Mouse (Mus musculus) forebrain, embryonic 12.5 days (tissue): ENCODE results near the gene Nhej1. TPM values are rescaled to one million over a fixed set of nuclear protein-coding genes. Genes with fewer than 3 reads are reported as not detected.

ENCODE experiments used
- ATAC-seq: fragments of 200-750 bp; cut with Nextera tagmentation; 2 replicates; pipeline ENCODE4 v1.8.0; 2017; ENCODE audit warnings: moderate TSS enrichment; ENCODE audit not compliant: low FRiP score
- H3K27ac ChIP-seq: fragments of 300-500 bp; sonication (generic); 2 replicates; pipeline ENCODE4 v1.5.1; 2016; ENCODE audit warnings: mild to moderate bottlenecking
- H3K27me3 ChIP-seq: fragments of 300-500 bp; sonication (generic); 2 replicates; pipeline ENCODE4 v1.6.1; 2016; ENCODE audit warnings: mild to moderate bottlenecking
- H3K36me3 ChIP-seq: fragments of 300-500 bp; sonication (generic); replicated peaks from 2 replicates; pipeline ENCODE4 v1.6.1; 2016; ENCODE audit warnings: mild to moderate bottlenecking
- H3K4me1 ChIP-seq: fragments of 300-500 bp; sonication (generic); 2 replicates; pipeline ENCODE4 v1.6.1; 2016
- H3K4me2 ChIP-seq: fragments of 300-500 bp; sonication (generic); 2 replicates; pipeline ENCODE4 v1.6.1; 2016; ENCODE audit warnings: mild to moderate bottlenecking, moderate library complexity
- H3K4me3 ChIP-seq: fragments of 300-500 bp; sonication (generic); replicated peaks from 2 replicates; pipeline ENCODE4 v1.5.1; 2016; ENCODE audit warnings: mild to moderate bottlenecking
- H3K9ac ChIP-seq: fragments of 300-500 bp; sonication (generic); 2 replicates; pipeline ENCODE4 v1.6.1; 2016; ENCODE audit warnings: mild to moderate bottlenecking
- H3K9me3 ChIP-seq: fragments of 300-500 bp; sonication (generic); 2 replicates; pipeline ENCODE4 v1.6.1; 2016
- WGBS: fragments of 180-500 bp; shearing (Covaris S2); methylation state at CpG from one replicate; pipeline ENCODE4 v1.1.7; 2016; 5-methylcytosine and 5-hydroxymethylcytosine counted together
- polyA plus RNA-seq: library from polyadenylated mRNA; unstranded; fragments of >200 nt; fragmentation: Nextera tagmentation; extraction: Ambion mirVana; gene quantifications from 2 replicates; pipeline ENCODE4 v1.2.1, GENCODE M21; 2016

The Nhej1 gene
- polyA plus RNA-seq, 1 experiment from 2014 or later: 10.1 TPM

GRCm38 (mm10) chr1:74941651-74942360 is 183.2 kb downstream of the Nhej1 start:
- Histone ChIP-seq H3K4me3 (no peak overlapping the region), H3K27ac (no peak overlapping the region), H3K9me3 (no peaks in the 10 kb centered on the region), H3K4me2 (no peak overlapping the region), H3K9ac (no peak overlapping the region), H3K4me1 (no peaks in the 10 kb centered on the region), H3K36me3 (no peaks in the 10 kb centered on the region), H3K27me3 (peaks cover 80% of the 10 kb centered on the region)
- no peak for ATAC-seq
- 59% methylated on average over 12 of the region's 12 CpGs for WGBS

DNA sequence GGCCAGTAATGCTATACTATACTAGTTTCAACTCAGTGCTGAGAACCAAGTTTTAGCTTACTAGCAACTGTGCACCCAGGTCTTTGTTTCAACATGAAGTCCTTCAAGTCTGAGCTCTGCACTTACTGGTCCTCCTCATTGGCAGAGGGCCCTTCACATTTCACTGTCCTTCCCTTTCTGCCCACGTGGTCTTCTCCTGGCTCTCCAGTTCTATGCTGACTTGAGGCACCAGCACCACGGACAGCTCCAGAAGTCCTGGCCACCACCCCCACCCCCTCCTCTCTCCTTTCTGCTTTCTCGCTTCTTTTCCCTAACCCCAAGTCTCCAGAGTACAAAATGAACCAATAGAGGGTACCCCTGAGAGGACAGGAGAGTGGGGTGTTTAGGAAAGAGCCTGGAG is 185.2 kb downstream of the Nhej1 start:
- 2% methylated on average over 3 of the region's 3 CpGs for WGBS
- Histone ChIP-seq H3K4me2 (no peak overlapping the region), H3K36me3 (no peaks in the 10 kb centered on the region), H3K27ac (no peak overlapping the region), H3K9me3 (no peaks in the 10 kb centered on the region), H3K27me3 (peaks cover 67% of the 10 kb centered on the region), H3K9ac (no peak overlapping the region), H3K4me3 (no peak overlapping the region), H3K4me1 (no peaks in the 10 kb centered on the region)
- no peak for ATAC-seq

DNA sequence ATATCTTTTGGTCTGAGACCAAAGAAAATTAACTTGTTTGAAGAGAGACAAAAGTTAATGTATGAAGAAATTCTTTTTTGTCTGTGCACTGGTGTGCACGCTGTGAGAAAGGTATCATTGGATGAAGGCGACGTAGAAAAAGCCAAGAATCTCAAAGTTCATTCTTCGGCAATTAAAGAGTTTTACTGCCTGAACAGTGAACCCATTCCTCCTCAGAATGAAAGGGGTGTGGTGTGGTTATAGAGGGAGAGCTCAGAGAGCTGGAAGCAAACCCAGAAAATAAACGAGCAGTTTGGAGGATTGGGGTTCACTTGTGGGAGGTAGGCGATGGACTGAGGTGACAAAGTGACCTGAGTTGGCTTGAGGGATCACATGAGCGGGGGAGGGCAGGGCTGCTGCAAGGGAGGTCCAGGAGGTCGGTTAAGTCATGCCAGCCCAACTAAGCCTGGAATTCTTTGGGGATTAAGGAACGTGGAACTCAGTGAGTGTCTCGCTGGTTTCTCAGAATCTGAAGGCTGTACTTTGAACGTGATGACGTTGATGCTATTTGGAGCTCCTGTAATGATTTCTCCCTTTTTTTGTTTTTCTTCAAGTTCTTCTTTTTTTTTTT is 188.7 kb downstream of the Nhej1 start:
- WGBS: 35% methylated on average over 12 of the region's 12 CpGs
- Histone ChIP-seq H3K4me1 (no peaks in the 10 kb centered on the region), H3K27me3 (peaks cover 63% of the 10 kb centered on the region), H3K36me3 (no peaks in the 10 kb centered on the region), H3K27ac (no peak overlapping the region), H3K9ac (no peak overlapping the region), H3K9me3 (no peaks in the 10 kb centered on the region), H3K4me3 (no peak overlapping the region), H3K4me2 (no peak overlapping the region)
- ATAC-seq: no peak

GRCm38 (mm10) chr1:74935402-74935801 is 189.6 kb downstream of the Nhej1 start, which contains the start of gene Cfap65:
Gene Cfap65, minus strand, starts transcription at chr1:74935599.
- no peak for ATAC-seq
- Histone ChIP-seq H3K9ac (0 out of 2 replicates have a peak within 1 kb of the TSS, but pooled peaks have one; percentile 9), H3K4me2 (peak within 1 kb of the TSS; percentile 57), H3K36me3 (no peaks in the 10 kb centered on the region), H3K4me3 (peak within 1 kb of the TSS; percentile 35), H3K27me3 (peaks cover 58% of the 10 kb centered on the region), H3K4me1 (no peaks in the 10 kb centered on the region), H3K9me3 (no peaks in the 10 kb centered on the region), H3K27ac (no peak within 1 kb of the TSS)
- 1% methylated on average over 18 of the region's 18 CpGs for WGBS

- no peak overlapping the region for H3K27ac ChIP-seq
- no peak for ATAC-seq
- no peaks in the 10 kb centered on the region for H3K9me3 ChIP-seq
- no peaks in the 10 kb centered on the region for H3K4me1 ChIP-seq
- no peak overlapping the region for H3K9ac ChIP-seq
- WGBS: 87% methylated on average over 9 of the region's 9 CpGs
- no peak overlapping the region for H3K4me3 ChIP-seq
- H3K27me3 ChIP-seq: peaks cover 69% of the 10 kb centered on the region
- H3K4me2 ChIP-seq: no peak overlapping the region
- H3K36me3 ChIP-seq: no peaks in the 10 kb centered on the region
These were observed 197.2 kb downstream of the Nhej1 start for GRCm38 (mm10) chr1:74927621-74928296.

GRCm38 (mm10) chr1:74926721-74927120 is 198.3 kb downstream of the Nhej1 start:
- peaks cover 66% of the 10 kb centered on the region for H3K27me3 ChIP-seq
- no peak overlapping the region for H3K27ac ChIP-seq
- no peaks in the 10 kb centered on the region for H3K36me3 ChIP-seq
- WGBS: 39% methylated on average over 6 of the region's 6 CpGs
- H3K4me3 ChIP-seq: no peak overlapping the region
- no peak for ATAC-seq
- no peaks in the 10 kb centered on the region for H3K4me1 ChIP-seq
- H3K9me3 ChIP-seq: no peaks in the 10 kb centered on the region
- H3K4me2 ChIP-seq: no peak overlapping the region
- H3K9ac ChIP-seq: no peak overlapping the region

- H3K4me3 ChIP-seq: no peak overlapping the region
- H3K27me3 ChIP-seq: peaks cover 57% of the 10 kb centered on the region
- no peak for ATAC-seq
- H3K36me3 ChIP-seq: no peaks in the 10 kb centered on the region
- no peak overlapping the region for H3K4me2 ChIP-seq
- no peaks in the 10 kb centered on the region for H3K9me3 ChIP-seq
- 63% methylated on average over 4 of the region's 4 CpGs for WGBS
- no peaks in the 10 kb centered on the region for H3K4me1 ChIP-seq
- H3K9ac ChIP-seq: no peak overlapping the region
- H3K27ac ChIP-seq: no peak overlapping the region
These were observed 200.5 kb downstream of the Nhej1 start for GRCm38 (mm10) chr1:74924464-74924863.

Other genes with a start within 250 kb of the Nhej1 start
- not detected in 2 replicates for gene Fev, start 239.8 kb downstream of the Nhej1 start, polyA plus RNA-seq
- not detected in 2 replicates for gene Cryba2, start 232.1 kb downstream of the Nhej1 start, polyA plus RNA-seq
- 0.24 and 0.55 TPM in 2 replicates for gene Cfap65, start 189.6 kb downstream of the Nhej1 start, polyA plus RNA-seq
- 0.19 TPM in 1 of 2 replicates, not detected in the other for gene Ihh, start 173.5 kb downstream of the Nhej1 start, polyA plus RNA-seq
- not detected in 2 replicates for gene Slc23a3, start 8.7 kb upstream of the Nhej1 start, polyA plus RNA-seq
- gene Cnppd1, start 17.5 kb upstream of the Nhej1 start, polyA plus RNA-seq: 48.1 and 50.5 TPM in 2 replicates
- 63.5 and 70.6 TPM in 2 replicates for gene Retreg2, start 17.6 kb upstream of the Nhej1 start, polyA plus RNA-seq
- 30.4 and 32.8 TPM in 2 replicates for gene Zfand2b, start 43.4 kb upstream of the Nhej1 start, polyA plus RNA-seq
- gene Abcb6, start 55.2 kb upstream of the Nhej1 start, polyA plus RNA-seq: 30.8 and 36.3 TPM in 2 replicates
- gene Ankzf1, start 67.0 kb upstream of the Nhej1 start, polyA plus RNA-seq: 21.5 and 23.4 TPM in 2 replicates
- gene Atg9a, start 67.0 kb upstream of the Nhej1 start, polyA plus RNA-seq: 29.1 and 29.9 TPM in 2 replicates
- 22.6 and 22.7 TPM in 2 replicates for gene Glb1l, start 85.6 kb upstream of the Nhej1 start, polyA plus RNA-seq
- gene Stk16, start 85.6 kb upstream of the Nhej1 start, polyA plus RNA-seq: 122 and 132 TPM in 2 replicates
- gene Tuba4a, start 94.7 kb upstream of the Nhej1 start, polyA plus RNA-seq: 8.1 and 9.1 TPM in 2 replicates
- not detected in 2 replicates for gene A630095N17Rik, start 106.9 kb upstream of the Nhej1 start, polyA plus RNA-seq
- gene Dnajb2, start 111.2 kb upstream of the Nhej1 start, polyA plus RNA-seq: 38.1 and 41.5 TPM in 2 replicates
- 6.8 and 7.5 TPM in 2 replicates for gene Ptprn, start 139.3 kb upstream of the Nhej1 start, polyA plus RNA-seq
- gene Resp18, start 153.2 kb upstream of the Nhej1 start, polyA plus RNA-seq: 29.2 and 32.8 TPM in 2 replicates
- 137 and 140 TPM in 2 replicates for gene Dnpep, start 192.8 kb upstream of the Nhej1 start, polyA plus RNA-seq
- 0.74 and 0.78 TPM in 2 replicates for gene Des, start 235.1 kb upstream of the Nhej1 start, polyA plus RNA-seq